In genomic region chr10:128705317-128705693, GRCm38 (mm10) we compare ENCODE assay signal across 8 mouse cellular contexts. TPM values are rescaled to one million over a fixed set of nuclear protein-coding genes. Genes with fewer than 3 reads are reported as not detected.
A peak's percentile ranks its signal among the peaks of the same experiment; 100 is the strongest.
DNase-seq lines count a peak whose midpoint lies in the region; ATAC-seq and TF ChIP-seq lines count a peak whose summit lies in the region.

No protein-coding gene starts in this region.

- TF ChIP-seq POLR2A in testis, adult 2 months (IDR thresholded peaks at IDR 0.05; ENCODE audit: control insufficient read depth, low read depth, low read length): no peak

- H3K36me3 ChIP-seq in C2C12 (ENCODE audit: control insufficient read depth, insufficient read depth): peaks cover 32% of the 10 kb centered on the region
- no peaks in the 10 kb centered on the region; the same call in none of the 2 replicates for H3K36me3 ChIP-seq in embryonic facial prominence, embryonic 11.5 days (replicated peaks; ENCODE audit: control insufficient read depth, insufficient read depth, low read depth, low read length)
- no peaks in the 10 kb centered on the region for H3K36me3 ChIP-seq in hindbrain, embryonic 16.5 days (ENCODE audit: control insufficient read depth, insufficient read depth, low read length)
- H3K36me3 ChIP-seq in lung, postnatal 0 days (ENCODE audit: insufficient read depth, low read length): peaks cover 3% of the 10 kb centered on the region; the same call in 1 of the 2 replicates
- H3K36me3 ChIP-seq in testis, adult 2 months (ENCODE audit: control insufficient read depth, insufficient read depth, low read length): no peaks in the 10 kb centered on the region; the same call in none of the 2 replicates

- TF ChIP-seq EP300 in lung, postnatal 0 days (IDR thresholded peaks at IDR 0.05): no peak

- WGBS in embryonic facial prominence, embryonic 11.5 days: 8% methylated on average over 11 of the region's 11 CpGs
- WGBS in hindbrain, embryonic 16.5 days: 13% methylated on average over 11 of the region's 11 CpGs
- WGBS in lung, postnatal 0 days: 8% methylated on average over 11 of the region's 11 CpGs

- no peak for TF ChIP-seq CTCF in C2C12 (IDR thresholded peaks at IDR 0.05; ENCODE audit: control insufficient read depth, insufficient read depth, insufficient read length)
- no peak for TF ChIP-seq CTCF in lung, postnatal 0 days (IDR thresholded peaks at IDR 0.05)
- TF ChIP-seq CTCF in testis, adult 2 months (IDR thresholded peaks at IDR 0.05; ENCODE audit: control insufficient read depth, insufficient read depth, insufficient replicate concordance, low read depth, low read length): no peak

- no peaks in the 10 kb centered on the region for H3K27me3 ChIP-seq in C2C12 (ENCODE audit: control insufficient read depth, insufficient read depth, insufficient read length)
- no peaks in the 10 kb centered on the region for H3K27me3 ChIP-seq in embryonic facial prominence, embryonic 11.5 days (ENCODE audit: control insufficient read depth, insufficient read depth, low read length)
- H3K27me3 ChIP-seq in hindbrain, embryonic 16.5 days (replicated peaks; ENCODE audit: control insufficient read depth, insufficient read depth, low read length): no peaks in the 10 kb centered on the region; the same call in 1 of the 2 replicates
- no peaks in the 10 kb centered on the region for H3K27me3 ChIP-seq in lung, postnatal 0 days (replicated peaks; ENCODE audit: insufficient read depth, low read length)
- no peaks in the 10 kb centered on the region for H3K27me3 ChIP-seq in testis, adult 2 months (ENCODE audit: control insufficient read depth, insufficient read depth, low read length)

- ATAC-seq in embryonic facial prominence, embryonic 11.5 days (replicated peaks; ENCODE audit: insufficient number of reproducible peaks, low FRiP score, low TSS enrichment, low read depth): no peak
- ATAC-seq in hindbrain, embryonic 16.5 days: peak; percentile 11; the same call in 1 of the 2 replicates
- ATAC-seq in lung, postnatal 0 days: peak; percentile 21

- H3K9me3 ChIP-seq in embryonic facial prominence, embryonic 11.5 days (replicated peaks; ENCODE audit: control insufficient read depth, low read length): no peaks in the 10 kb centered on the region
- H3K9me3 ChIP-seq in hindbrain, embryonic 16.5 days (ENCODE audit: control insufficient read depth, low read length): no peaks in the 10 kb centered on the region
- H3K9me3 ChIP-seq in lung, postnatal 0 days (ENCODE audit: low read length): no peaks in the 10 kb centered on the region

- peak; percentile 21 for DNase-seq in embryo, embryonic 11 days
- no peak for DNase-seq in embryo, embryonic 9.5 days (ENCODE audit: extremely low spot score)
- DNase-seq in embryonic facial prominence, embryonic 11.5 days (ENCODE audit: low spot score): peak; percentile 14
- peak; percentile 35 for DNase-seq in lung, postnatal 0 days (ENCODE audit: low spot score)
- no peak for DNase-seq in layer of hippocampus, adult 8-10 months (ENCODE audit: low spot score in 2 of 2)

- peaks cover 19% of the 10 kb centered on the region for H3K79me3 ChIP-seq in C2C12 (ENCODE audit: low read depth)

- peak overlapping the region; percentile 55 for H3ac ChIP-seq in C2C12 (ENCODE audit: control insufficient read depth, insufficient read length, low read depth)

- no peak overlapping the region for H3K4me3 ChIP-seq in C2C12 (ENCODE audit: insufficient read depth, poor library complexity, severe bottlenecking)
- H3K4me3 ChIP-seq in embryonic facial prominence, embryonic 11.5 days (ENCODE audit: low read depth, low read length): peak overlapping the region; percentile 82
- H3K4me3 ChIP-seq in hindbrain, embryonic 16.5 days (ENCODE audit: low read length): peak overlapping the region; percentile 61
- H3K4me3 ChIP-seq in lung, postnatal 0 days (ENCODE audit: low read depth, low read length): peak overlapping the region; percentile 56
- peak overlapping the region; percentile 69 for H3K4me3 ChIP-seq in testis, adult 2 months (ENCODE audit: control insufficient read depth, low read depth, low read length)

- peak overlapping the region; percentile 40 for H3K9ac ChIP-seq in embryonic facial prominence, embryonic 11.5 days (replicated peaks; ENCODE audit: low read length)
- peak overlapping the region; percentile 42 for H3K9ac ChIP-seq in hindbrain, embryonic 16.5 days (ENCODE audit: low read depth, low read length)
- peak overlapping the region; percentile 21 for H3K9ac ChIP-seq in lung, postnatal 0 days (replicated peaks; ENCODE audit: low read depth)

- H3K27ac ChIP-seq in embryonic facial prominence, embryonic 11.5 days (replicated peaks; ENCODE audit: low read depth, low read length): no peak overlapping the region
- no peak overlapping the region; the same call in 1 of the 2 replicates for H3K27ac ChIP-seq in hindbrain, embryonic 16.5 days (ENCODE audit: low read depth, low read length)
- H3K27ac ChIP-seq in lung, postnatal 0 days (ENCODE audit: low read length): peak overlapping the region; percentile 91
- H3K27ac ChIP-seq in testis, adult 2 months (ENCODE audit: control insufficient read depth, insufficient read depth, low read depth, low read length): peak overlapping the region; percentile 84

- peaks cover 2% of the 10 kb centered on the region; the same call in 1 of the 2 replicates for H3K4me1 ChIP-seq in embryonic facial prominence, embryonic 11.5 days (ENCODE audit: control insufficient read depth, insufficient read depth, low read length)
- H3K4me1 ChIP-seq in hindbrain, embryonic 16.5 days (ENCODE audit: control insufficient read depth, insufficient read depth, low read depth, low read length): peaks cover 11% of the 10 kb centered on the region
- no peaks in the 10 kb centered on the region for H3K4me1 ChIP-seq in lung, postnatal 0 days (ENCODE audit: insufficient read depth, low read depth, low read length)
- peaks cover 16% of the 10 kb centered on the region for H3K4me1 ChIP-seq in testis, adult 2 months (ENCODE audit: control insufficient read depth, insufficient read depth, low read length)

- H3K4me2 ChIP-seq in embryonic facial prominence, embryonic 11.5 days (ENCODE audit: low read depth, low read length): peak overlapping the region; percentile 40
- H3K4me2 ChIP-seq in hindbrain, embryonic 16.5 days (ENCODE audit: low read length): peak overlapping the region; percentile 87
- peak overlapping the region; percentile 76 for H3K4me2 ChIP-seq in lung, postnatal 0 days (replicated peaks; ENCODE audit: low read depth, low read length)

- peaks cover 26% of the 10 kb centered on the region for H3K79me2 ChIP-seq in C2C12 (ENCODE audit: control insufficient read depth, insufficient read depth)

TF ChIP-seq in C2C12, 6 proteins besides CTCF, POLR2A, EP300 and RAD21:
- TF ChIP-seq CEBPB (IDR thresholded peaks at IDR 0.05; ENCODE audit: low read depth) (no peak), MYOD1 (IDR thresholded peaks at IDR 0.05; ENCODE audit: control insufficient read depth, insufficient read length, low read depth) (no peak), FOSL1 (IDR thresholded peaks at IDR 0.05; ENCODE audit: insufficient read depth, low read length, poor library complexity, severe bottlenecking) (no peak), USF1 (IDR thresholded peaks at IDR 0.05; ENCODE audit: low read depth) (no peak), MAX (IDR thresholded peaks at IDR 0.05) (no peak), MYOG (IDR thresholded peaks at IDR 0.05; ENCODE audit: control insufficient read depth, extremely low read depth, insufficient read length) (no peak)

RNA-seq across cellular contexts. Expression of gene Cdk2, which starts 0.5 kb away (rescaled TPM):
- 34.7 TPM for polyA plus RNA-seq in C2C12 (2012; fragmentation: generic; extraction: Trizol)
- polyA plus RNA-seq in embryonic facial prominence, embryonic 11.5 days (2014; fragmentation: Nextera tagmentation; extraction: Ambion mirVana): 135 and 146 TPM in 2 replicates
- 18.3 and 24.2 TPM in 2 replicates for polyA plus RNA-seq in hindbrain, embryonic 16.5 days (2015; fragmentation: Nextera tagmentation; extraction: Ambion mirVana)
- polyA plus RNA-seq in lung, postnatal 0 days (2015; fragmentation: Nextera tagmentation; extraction: Ambion mirVana): 33.9 and 34.7 TPM in 2 replicates
- polyA plus RNA-seq in testis, adult 2 months (2012; rRNA removed): 53.1 and 61.0 TPM in 2 replicates
- total RNA-seq in layer of hippocampus, adult 8-10 months (2022): 1 to 10 TPM; 2.5 to 4.3 (median 3.4) TPM

RNA-seq across cellular contexts. Expression of gene Pmel, which starts 1.3 kb away (rescaled TPM):
- polyA plus RNA-seq in C2C12 (2012; fragmentation: generic; extraction: Trizol): 0.16 TPM
- 28.7 and 68.1 TPM in 2 replicates for polyA plus RNA-seq in embryonic facial prominence, embryonic 11.5 days (2014; fragmentation: Nextera tagmentation; extraction: Ambion mirVana)
- polyA plus RNA-seq in hindbrain, embryonic 16.5 days (2015; fragmentation: Nextera tagmentation; extraction: Ambion mirVana): 0.83 and 0.97 TPM in 2 replicates
- polyA plus RNA-seq in lung, postnatal 0 days (2015; fragmentation: Nextera tagmentation; extraction: Ambion mirVana): 1.0 and 1.4 TPM in 2 replicates
- polyA plus RNA-seq in testis, adult 2 months (2012; rRNA removed): 24.6 and 27.7 TPM in 2 replicates
- total RNA-seq in layer of hippocampus, adult 8-10 months (2022): 1 to 10 TPM in 3 of 4 experiments, under 1 TPM in 1; 0.62 to 2.4 (median 1.1) TPM

RNA-seq across cellular contexts. Expression of gene Rab5b, which starts 9.2 kb away (rescaled TPM):
- polyA plus RNA-seq in C2C12 (2012; fragmentation: generic; extraction: Trizol): 27.0 TPM
- 71.6 and 74.3 TPM in 2 replicates for polyA plus RNA-seq in embryonic facial prominence, embryonic 11.5 days (2014; fragmentation: Nextera tagmentation; extraction: Ambion mirVana)
- polyA plus RNA-seq in hindbrain, embryonic 16.5 days (2015; fragmentation: Nextera tagmentation; extraction: Ambion mirVana): 118 and 130 TPM in 2 replicates
- polyA plus RNA-seq in lung, postnatal 0 days (2015; fragmentation: Nextera tagmentation; extraction: Ambion mirVana): 69.1 and 71.8 TPM in 2 replicates
- 27.6 and 31.1 TPM in 2 replicates for polyA plus RNA-seq in testis, adult 2 months (2012; rRNA removed)
- 100 to 1,000 TPM; 132 to 151 (median 135) TPM for total RNA-seq in layer of hippocampus, adult 8-10 months (2022)

RNA-seq across cellular contexts. Expression of gene Suox, which starts 31.4 kb away (rescaled TPM):
- 9.6 TPM for polyA plus RNA-seq in C2C12 (2012; fragmentation: generic; extraction: Trizol)
- polyA plus RNA-seq in embryonic facial prominence, embryonic 11.5 days (2014; fragmentation: Nextera tagmentation; extraction: Ambion mirVana): 12.2 and 15.1 TPM in 2 replicates
- polyA plus RNA-seq in hindbrain, embryonic 16.5 days (2015; fragmentation: Nextera tagmentation; extraction: Ambion mirVana): 14.9 and 16.1 TPM in 2 replicates
- polyA plus RNA-seq in lung, postnatal 0 days (2015; fragmentation: Nextera tagmentation; extraction: Ambion mirVana): 12.3 and 12.6 TPM in 2 replicates
- 7.0 and 9.7 TPM in 2 replicates for polyA plus RNA-seq in testis, adult 2 months (2012; rRNA removed)
- total RNA-seq in layer of hippocampus, adult 8-10 months (2022): 10 to 100 TPM; 12.0 to 16.6 (median 14.3) TPM

RNA-seq across cellular contexts. Expression of gene Dgka, which starts 39.4 kb away (rescaled TPM):
- polyA plus RNA-seq in C2C12 (2012; fragmentation: generic; extraction: Trizol): 7.3 TPM
- polyA plus RNA-seq in embryonic facial prominence, embryonic 11.5 days (2014; fragmentation: Nextera tagmentation; extraction: Ambion mirVana): 5.9 and 8.0 TPM in 2 replicates
- polyA plus RNA-seq in hindbrain, embryonic 16.5 days (2015; fragmentation: Nextera tagmentation; extraction: Ambion mirVana): 7.4 and 8.8 TPM in 2 replicates
- polyA plus RNA-seq in lung, postnatal 0 days (2015; fragmentation: Nextera tagmentation; extraction: Ambion mirVana): 16.8 and 17.9 TPM in 2 replicates
- 124 TPM in 2 replicates for polyA plus RNA-seq in testis, adult 2 months (2012; rRNA removed)
- total RNA-seq in layer of hippocampus, adult 8-10 months (2022): 10 to 100 TPM; 11.3 to 15.4 (median 13.9) TPM

Comparison
In these comparisons a context has a peak if more than half of its experiments do, and no peak if none do; other contexts are left out.
1. DNase-seq: peak in embryo, embryonic 11 days (single experiment), embryonic facial prominence, embryonic 11.5 days (single experiment) and lung, postnatal 0 days (single experiment); none in embryo, embryonic 9.5 days (single experiment) and layer of hippocampus, adult 8-10 months (0 of 2).
2. H3K27ac ChIP-seq: peak in lung, postnatal 0 days (single experiment) and testis, adult 2 months (single experiment); none in embryonic facial prominence, embryonic 11.5 days (single experiment) and hindbrain, embryonic 16.5 days (single experiment).
3. RNA of gene Pmel, which starts 1.3 kb away (polyA plus RNA-seq): 28.7 to 68.1 TPM in embryonic facial prominence, embryonic 11.5 days and 24.6 to 27.7 TPM in testis, adult 2 months; 1.0 to 1.4 TPM in lung, postnatal 0 days, 0.83 to 0.97 TPM in hindbrain, embryonic 16.5 days and 0.16 TPM in C2C12 (single experiment); every median in the first group is over 10 times any median in the second.
4. Peak in every context shown above with its lines, with median percentiles within 50 percentile points of each other: H3K4me2 ChIP-seq and H3K9ac ChIP-seq.